Comparison of ENCODE assay signal across 9 mouse cellular contexts in the genomic region with DNA sequence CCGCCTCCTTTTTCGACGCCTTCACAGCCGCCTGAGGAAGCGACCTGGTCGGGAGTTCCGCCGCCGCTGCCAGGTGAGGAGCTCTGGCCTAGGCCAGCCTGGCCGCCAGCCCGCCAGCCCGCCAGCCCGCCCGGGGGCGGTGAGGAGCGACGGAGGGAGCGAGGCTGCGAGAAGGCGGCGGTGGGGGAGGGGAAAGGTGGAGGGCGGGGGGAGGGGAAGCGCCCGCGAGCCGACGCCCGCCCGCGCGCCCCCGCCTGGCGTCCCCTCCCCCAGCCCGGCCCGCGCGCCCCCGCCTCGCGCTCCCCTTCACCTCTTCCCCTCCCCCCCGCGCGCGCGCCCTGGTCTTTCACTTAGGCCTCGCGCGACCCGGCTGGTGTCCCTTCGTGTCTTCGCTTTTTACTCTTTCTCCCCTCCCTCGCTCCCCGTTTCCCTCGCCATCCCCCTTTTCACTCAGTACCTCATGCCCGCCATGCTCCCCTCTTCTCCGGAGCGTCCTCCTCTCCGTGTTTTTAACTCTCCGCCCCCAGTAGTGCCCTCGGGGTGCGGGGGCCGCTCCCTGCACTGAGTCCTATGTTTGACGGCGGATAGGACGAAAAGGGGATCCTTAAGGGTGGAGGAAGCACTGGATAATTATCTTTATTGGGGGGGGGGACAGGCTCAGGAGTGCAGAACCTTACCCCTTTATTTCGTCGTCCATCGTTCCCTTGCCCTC. TPM values are rescaled to one million over a fixed set of nuclear protein-coding genes. Genes with fewer than 3 reads are reported as not detected.
DNase-seq lines count a peak whose midpoint lies in the region; ATAC-seq and TF ChIP-seq lines count a peak whose summit lies in the region.
"Had no signal": no experiment of that assay in that cellular context is flagged by ENCODE, and none has a peak within 500 bp of the region (broad histone marks: within the 10 kb centered on the region; RNA-seq: fewer than 3 reads in every experiment).

No protein-coding gene starts in this region.

- H3ac ChIP-seq in C2C12 (ENCODE audit: control insufficient read depth, insufficient read length, low read depth) = peak overlapping the region; percentile 90

- WGBS in kidney, embryonic 16.5 days = 1% methylated on average over 19 of the region's 68 CpGs
- WGBS in liver, embryonic 15.5 days (ENCODE audit: insufficient replicate concordance) = under 1% methylated on average over 42 of the region's 68 CpGs
- under 1% methylated on average over 23 of the region's 68 CpGs for WGBS in neural tube, embryonic 15.5 days

- H3K36me3 ChIP-seq in C2C12 (ENCODE audit: control insufficient read depth, insufficient read depth) = peaks cover 6% of the 10 kb centered on the region
- H3K36me3 ChIP-seq in kidney, embryonic 16.5 days (ENCODE audit: insufficient read depth, low read length) = no peaks in the 10 kb centered on the region
- H3K36me3 ChIP-seq in liver, embryonic 15.5 days (replicated peaks) = no peaks in the 10 kb centered on the region
- H3K36me3 ChIP-seq in neural tube, embryonic 15.5 days = no peaks in the 10 kb centered on the region

- peak overlapping the region; percentile 66 for H3K4me2 ChIP-seq in kidney, embryonic 16.5 days (replicated peaks; ENCODE audit: low read depth, low read length)
- H3K4me2 ChIP-seq in liver, embryonic 15.5 days = peak overlapping the region; percentile 79
- peak overlapping the region; percentile 87 for H3K4me2 ChIP-seq in neural tube, embryonic 15.5 days

- peaks cover 54% of the 10 kb centered on the region for H3K79me2 ChIP-seq in C2C12 (ENCODE audit: control insufficient read depth, insufficient read depth)

- H3K9ac ChIP-seq in kidney, embryonic 16.5 days (replicated peaks; ENCODE audit: low read length) = peak overlapping the region; percentile 92
- peak overlapping the region; percentile 95 for H3K9ac ChIP-seq in liver, embryonic 15.5 days
- peak overlapping the region; percentile 91 for H3K9ac ChIP-seq in neural tube, embryonic 15.5 days (replicated peaks)

- DNase-seq in adrenal gland, adult 2 months = peak; percentile 78
- DNase-seq in embryo, embryonic 9.5 days (ENCODE audit: extremely low spot score) = peak; percentile 88
- peak; percentile 19 for DNase-seq in heart, adult 8-10 months (ENCODE audit: low spot score)
- peak; percentile 78 to 84 for DNase-seq in thymus, postnatal 36 days

- peaks cover 21% of the 10 kb centered on the region for H3K4me1 ChIP-seq in kidney, embryonic 16.5 days (ENCODE audit: insufficient read depth, low read length)
- peaks cover 48% of the 10 kb centered on the region for H3K4me1 ChIP-seq in liver, embryonic 15.5 days (replicated peaks)
- H3K4me1 ChIP-seq in neural tube, embryonic 15.5 days = peaks cover 41% of the 10 kb centered on the region

- H3K4me3 ChIP-seq in C2C12 (ENCODE audit: insufficient read depth, poor library complexity, severe bottlenecking) = peak overlapping the region; percentile 75
- peak overlapping the region; percentile 95 for H3K4me3 ChIP-seq in kidney, embryonic 16.5 days (ENCODE audit: low read length)
- peak overlapping the region; percentile 91 for H3K4me3 ChIP-seq in liver, embryonic 15.5 days (replicated peaks)
- peak overlapping the region; percentile 73 for H3K4me3 ChIP-seq in neural tube, embryonic 15.5 days (replicated peaks)

- H3K27me3 ChIP-seq in C2C12 (ENCODE audit: control insufficient read depth, insufficient read depth, insufficient read length) = no peaks in the 10 kb centered on the region
- no peaks in the 10 kb centered on the region for H3K27me3 ChIP-seq in kidney, embryonic 16.5 days (ENCODE audit: insufficient read depth, low read length)
- H3K27me3 ChIP-seq in liver, embryonic 15.5 days = no peaks in the 10 kb centered on the region
- no peaks in the 10 kb centered on the region for H3K27me3 ChIP-seq in neural tube, embryonic 15.5 days (replicated peaks)

- H3K9me3 ChIP-seq in kidney, embryonic 16.5 days (ENCODE audit: low read length) = no peaks in the 10 kb centered on the region
- no peaks in the 10 kb centered on the region for H3K9me3 ChIP-seq in liver, embryonic 15.5 days (replicated peaks)
- no peaks in the 10 kb centered on the region for H3K9me3 ChIP-seq in neural tube, embryonic 15.5 days (replicated peaks)

- peaks cover 49% of the 10 kb centered on the region for H3K79me3 ChIP-seq in C2C12 (ENCODE audit: low read depth)

- no peak for TF ChIP-seq CTCF in C2C12 (IDR thresholded peaks at IDR 0.05; ENCODE audit: control insufficient read depth, insufficient read depth, insufficient read length)

- peak overlapping the region; percentile 96 for H3K27ac ChIP-seq in kidney, embryonic 16.5 days (ENCODE audit: low read length)
- H3K27ac ChIP-seq in liver, embryonic 15.5 days (replicated peaks) = peak overlapping the region; percentile 94
- peak overlapping the region; percentile 96 for H3K27ac ChIP-seq in neural tube, embryonic 15.5 days (replicated peaks)

- ATAC-seq in kidney, embryonic 16.5 days (ENCODE audit: low FRiP score, low TSS enrichment) = peak; percentile 1; the same call in 1 of the 2 replicates
- peak; percentile 21 for ATAC-seq in liver, embryonic 15.5 days (ENCODE audit: insufficient read depth)
- peak; percentile 36 for ATAC-seq in neural tube, embryonic 15.5 days (ENCODE audit: low FRiP score)

TF ChIP-seq in C2C12, 6 proteins besides CTCF, POLR2A, EP300 and RAD21:
- TF ChIP-seq CEBPB (IDR thresholded peaks at IDR 0.05; ENCODE audit: low read depth) (no peak), MYOG (IDR thresholded peaks at IDR 0.05; ENCODE audit: control insufficient read depth, extremely low read depth, insufficient read length) (no peak), FOSL1 (IDR thresholded peaks at IDR 0.05; ENCODE audit: insufficient read depth, low read length, poor library complexity, severe bottlenecking) (no peak), USF1 (IDR thresholded peaks at IDR 0.05; ENCODE audit: low read depth) (no peak), MAX (IDR thresholded peaks at IDR 0.05) (no peak), MYOD1 (IDR thresholded peaks at IDR 0.05; ENCODE audit: control insufficient read depth, insufficient read length, low read depth) (no peak)
TF ChIP-seq in C2C12: peak in this region for 0.

RNA-seq across cellular contexts. Expression of gene Gatad2b, which starts 0.5 kb away (rescaled TPM):
- polyA plus RNA-seq in C2C12 (2012; fragmentation: generic; extraction: Trizol) = 14.2 TPM
- 10 to 100 TPM; 54.8 to 72.5 TPM for total RNA-seq in adrenal gland, adult 2 months (2021)
- 15.0 and 20.1 TPM in 2 replicates for polyA plus RNA-seq in adrenal gland, adult 2 months (2012; rRNA removed)
- 10 to 100 TPM; 41.4 to 51.4 (median 46.0) TPM for total RNA-seq in heart, adult 8-10 months (2022)
- polyA plus RNA-seq in kidney, embryonic 16.5 days (2015; fragmentation: Nextera tagmentation; extraction: Ambion mirVana) = 11.3 and 15.4 TPM in 2 replicates
- 3.4 and 3.5 TPM in 2 replicates for polyA plus RNA-seq in liver, embryonic 15.5 days (2015; fragmentation: Nextera tagmentation; extraction: Ambion mirVana)
- polyA plus RNA-seq in neural tube, embryonic 15.5 days (2015; fragmentation: Nextera tagmentation; extraction: Ambion mirVana) = 13.2 and 15.0 TPM in 2 replicates

RNA-seq across cellular contexts. Expression of gene Dennd4b, which starts 28.5 kb away (rescaled TPM):
- polyA plus RNA-seq in C2C12 (2012; fragmentation: generic; extraction: Trizol) = 2.6 TPM
- total RNA-seq in adrenal gland, adult 2 months (2021) = 1 to 10 TPM; 7.8 to 7.9 TPM
- 27.9 and 28.6 TPM in 2 replicates for polyA plus RNA-seq in adrenal gland, adult 2 months (2012; rRNA removed)
- total RNA-seq in heart, adult 8-10 months (2022) = 10 to 100 TPM; 38.0 to 39.3 (median 38.7) TPM
- polyA plus RNA-seq in kidney, embryonic 16.5 days (2015; fragmentation: Nextera tagmentation; extraction: Ambion mirVana) = 3.7 and 4.7 TPM in 2 replicates
- 2.3 and 2.6 TPM in 2 replicates for polyA plus RNA-seq in liver, embryonic 15.5 days (2015; fragmentation: Nextera tagmentation; extraction: Ambion mirVana)
- polyA plus RNA-seq in neural tube, embryonic 15.5 days (2015; fragmentation: Nextera tagmentation; extraction: Ambion mirVana) = 7.3 and 9.0 TPM in 2 replicates

RNA-seq across cellular contexts. Expression of gene Crtc2, which starts 39.5 kb away (rescaled TPM):
- polyA plus RNA-seq in C2C12 (2012; fragmentation: generic; extraction: Trizol) = 25.7 TPM
- 10 to 100 TPM; 41.5 to 46.5 TPM for total RNA-seq in adrenal gland, adult 2 months (2021)
- polyA plus RNA-seq in adrenal gland, adult 2 months (2012; rRNA removed) = 60.1 and 74.9 TPM in 2 replicates
- total RNA-seq in heart, adult 8-10 months (2022) = 10 to 100 TPM; 16.0 to 18.5 (median 16.4) TPM
- polyA plus RNA-seq in kidney, embryonic 16.5 days (2015; fragmentation: Nextera tagmentation; extraction: Ambion mirVana) = 24.8 and 33.7 TPM in 2 replicates
- polyA plus RNA-seq in liver, embryonic 15.5 days (2015; fragmentation: Nextera tagmentation; extraction: Ambion mirVana) = 6.1 and 7.9 TPM in 2 replicates
- 20.7 and 28.1 TPM in 2 replicates for polyA plus RNA-seq in neural tube, embryonic 15.5 days (2015; fragmentation: Nextera tagmentation; extraction: Ambion mirVana)

RNA-seq across cellular contexts. Expression of gene Slc39a1, which starts 45.5 kb away (rescaled TPM):
- 82.1 TPM for polyA plus RNA-seq in C2C12 (2012; fragmentation: generic; extraction: Trizol)
- 100 to 1,000 TPM; 124 to 160 TPM for total RNA-seq in adrenal gland, adult 2 months (2021)
- polyA plus RNA-seq in adrenal gland, adult 2 months (2012; rRNA removed) = 93.2 and 105 TPM in 2 replicates
- total RNA-seq in heart, adult 8-10 months (2022) = 10 to 100 TPM; 65.1 to 79.2 (median 75.5) TPM
- polyA plus RNA-seq in kidney, embryonic 16.5 days (2015; fragmentation: Nextera tagmentation; extraction: Ambion mirVana) = 108 and 114 TPM in 2 replicates
- polyA plus RNA-seq in liver, embryonic 15.5 days (2015; fragmentation: Nextera tagmentation; extraction: Ambion mirVana) = 27.6 and 28.1 TPM in 2 replicates
- polyA plus RNA-seq in neural tube, embryonic 15.5 days (2015; fragmentation: Nextera tagmentation; extraction: Ambion mirVana) = 49.3 and 56.0 TPM in 2 replicates

RNA-seq across cellular contexts. Expression of gene Creb3l4, which starts 50.2 kb away (rescaled TPM):
- 0.06 TPM for polyA plus RNA-seq in C2C12 (2012; fragmentation: generic; extraction: Trizol)
- 1 to 10 TPM in 1 of 2 experiments, under 1 TPM in 1; 0.61 to 1.2 TPM for total RNA-seq in adrenal gland, adult 2 months (2021)
- 0.28 and 0.61 TPM in 2 replicates for polyA plus RNA-seq in adrenal gland, adult 2 months (2012; rRNA removed)
- total RNA-seq in heart, adult 8-10 months (2022) = under 1 TPM in 2 of 4 experiments, not detected in 2; 0.38 to 0.81 TPM
- polyA plus RNA-seq in kidney, embryonic 16.5 days (2015; fragmentation: Nextera tagmentation; extraction: Ambion mirVana) = 6.5 and 6.8 TPM in 2 replicates
- polyA plus RNA-seq in liver, embryonic 15.5 days (2015; fragmentation: Nextera tagmentation; extraction: Ambion mirVana) = 0.37 and 0.47 TPM in 2 replicates
- 0.82 and 2.2 TPM in 2 replicates for polyA plus RNA-seq in neural tube, embryonic 15.5 days (2015; fragmentation: Nextera tagmentation; extraction: Ambion mirVana)
- total RNA-seq: heart, postnatal 36 days had no signal

Comparison
In these comparisons a context has a peak if more than half of its experiments do, and no peak if none do; other contexts are left out.
1. Peak in every context shown above with its lines: DNase-seq, ATAC-seq, H3K4me3 ChIP-seq and H3K27ac ChIP-seq.
2. DNase-seq: peak in every context shown above with its lines; median percentile 88 in embryo, embryonic 9.5 days; 81 in thymus, postnatal 36 days; 78 in adrenal gland, adult 2 months; 19 in heart, adult 8-10 months.